Mouse (Mus musculus) forebrain, postnatal 0 days (tissue): ENCODE data around the gene Enthd1. TPM values are rescaled to one million over a fixed set of nuclear protein-coding genes. Genes with fewer than 3 reads are reported as not detected.
A peak's percentile ranks its signal among the peaks of the same experiment; 100 is the strongest.

Experiments used
- ATAC-seq: fragments of 200-750 bp; cut with Nextera tagmentation; 2 replicates; pipeline ENCODE4 v1.8.0; 2017; ENCODE audit warnings: mild to moderate bottlenecking, moderate library complexity
- DNase-seq: peaks from one replicate; pipeline ENCODE4 v3.0.0-alpha.2; 2015
- H3K27ac ChIP-seq: fragments of 300-500 bp; sonication (generic); 2 replicates; pipeline ENCODE4 v1.5.1; 2014; ENCODE audit warnings: low read depth, mild to moderate bottlenecking, antibody characterized with exemption, low read length, moderate library complexity, mixed read lengths
- H3K27me3 ChIP-seq: fragments of 300-500 bp; sonication (generic); 2 replicates; pipeline ENCODE4 v1.6.1; 2014; ENCODE audit warnings: mild to moderate bottlenecking, low read length, mixed read lengths; ENCODE audit not compliant: insufficient read depth
- H3K36me3 ChIP-seq: fragments of 300-500 bp; sonication (generic); 2 replicates; pipeline ENCODE4 v1.6.1; 2014; ENCODE audit warnings: mild to moderate bottlenecking, moderate library complexity; ENCODE audit not compliant: insufficient read depth
- H3K4me1 ChIP-seq: fragments of 300-500 bp; sonication (generic); 2 replicates; pipeline ENCODE4 v1.6.1; 2014; ENCODE audit warnings: antibody characterized with exemption; ENCODE audit not compliant: insufficient read depth
- H3K4me2 ChIP-seq: fragments of 300-500 bp; sonication (generic); 2 replicates; pipeline ENCODE4 v1.6.1; 2014; ENCODE audit warnings: low read depth, mild to moderate bottlenecking, moderate library complexity
- H3K4me3 ChIP-seq: fragments of 300-500 bp; sonication (generic); 2 replicates; pipeline ENCODE4 v1.5.1; 2014; ENCODE audit warnings: low read depth, low read length, mixed read lengths
- H3K9ac ChIP-seq: fragments of 300-500 bp; sonication (generic); 2 replicates; pipeline ENCODE4 v1.6.1; 2014; ENCODE audit warnings: mild to moderate bottlenecking
- H3K9me3 ChIP-seq: fragments of 300-500 bp; sonication (generic); 2 replicates; pipeline ENCODE4 v1.6.1; 2016; ENCODE audit warnings: low read length
- CTCF ChIP-seq: sonication (generic); IDR thresholded peaks from 2 replicates; pipeline ENCODE4 v1.5.1; 2016; ENCODE audit warnings: antibody characterized with exemption, control low read depth, low read depth
- WGBS: fragments of 180-500 bp; shearing (Covaris S2); extraction: QIAGEN DNeasy Blood & Tissue Kit; methylation state at CpG from one replicate; pipeline ENCODE4 v1.1.7; 2014; 5-methylcytosine and 5-hydroxymethylcytosine counted together
- polyA plus RNA-seq: library from polyadenylated mRNA; unstranded; fragments of >200 nt; fragmentation: Nextera tagmentation; extraction: Ambion mirVana; gene quantifications from 2 replicates; pipeline ENCODE4 v1.2.1, GENCODE M21; 2015
- total RNA-seq: library from RNA; depleted of rRNA; stranded (reverse); fragments of >200 nt; gene quantifications from 2 replicates; pipeline ENCODE4 v1.2.3, GENCODE M21; 2014

The Enthd1 gene
- total and polyA plus RNA-seq, 2 experiments from 2014 or later = not detected

GRCm38 (mm10) chr15:80574211-80575040, 9.5 kb upstream of the Enthd1 start:
- Histone ChIP-seq H3K4me2 (no peak overlapping the region), H3K4me3 (no peak overlapping the region), H3K9ac (no peak overlapping the region), H3K36me3 (no peaks in the 10 kb centered on the region), H3K9me3 (no peaks in the 10 kb centered on the region), H3K27ac (no peak overlapping the region), H3K27me3 (no peaks in the 10 kb centered on the region), H3K4me1 (peaks cover 5% of the 10 kb centered on the region; the same call in 1 of the 2 replicates)
- ATAC-seq (no peak), DNase-seq (peak; percentile 58)
- no peak for TF ChIP-seq CTCF
- WGBS = 82% methylated on average over 17 of the region's 17 CpGs

- H3K4me2 ChIP-seq = no peak overlapping the region
- no peak overlapping the region for H3K4me3 ChIP-seq
- H3K27me3 ChIP-seq = no peaks in the 10 kb centered on the region
- peaks cover 5% of the 10 kb centered on the region; the same call in 1 of the 2 replicates for H3K4me1 ChIP-seq
- ATAC-seq = no peak
- no peak for TF ChIP-seq CTCF
- no peak overlapping the region for H3K27ac ChIP-seq
- 66% methylated on average over 9 of the region's 9 CpGs for WGBS
- no peak for DNase-seq
- no peaks in the 10 kb centered on the region for H3K36me3 ChIP-seq
- H3K9me3 ChIP-seq = no peaks in the 10 kb centered on the region
- H3K9ac ChIP-seq = no peak overlapping the region
Observed at GRCm38 (mm10) chr15:80572811-80573520, 8.0 kb upstream of the Enthd1 start.

- Histone ChIP-seq H3K9ac (no peak within 1 kb of the TSS), H3K27me3 (no peaks in the 10 kb centered on the region), H3K4me1 (peaks cover 5% of the 10 kb centered on the region; the same call in 1 of the 2 replicates), H3K4me2 (no peak within 1 kb of the TSS), H3K36me3 (no peaks in the 10 kb centered on the region), H3K9me3 (no peaks in the 10 kb centered on the region), H3K27ac (no peak within 1 kb of the TSS), H3K4me3 (no peak within 1 kb of the TSS)
- ATAC-seq (no peak), DNase-seq (no peak)
- 60% methylated on average over 12 of the region's 12 CpGs for WGBS
- no peak for TF ChIP-seq CTCF
Observed at GRCm38 (mm10) chr15:80572291-80572690, 7.3 kb upstream of the Enthd1 start, which contains the start of gene Grap2. Gene Grap2 (plus strand): TSS chr15:80572594.

GRCm38 (mm10) chr15:80571611-80572010, 6.7 kb upstream of the Enthd1 start:
- 72% methylated on average over 7 of the region's 7 CpGs for WGBS
- no peaks in the 10 kb centered on the region for H3K36me3 ChIP-seq
- ATAC-seq = no peak
- no peak for TF ChIP-seq CTCF
- no peak for DNase-seq
- no peak overlapping the region for H3K9ac ChIP-seq
- no peaks in the 10 kb centered on the region for H3K27me3 ChIP-seq
- no peak overlapping the region for H3K27ac ChIP-seq
- no peaks in the 10 kb centered on the region for H3K9me3 ChIP-seq
- H3K4me2 ChIP-seq = no peak overlapping the region
- no peak overlapping the region for H3K4me3 ChIP-seq
- peaks cover under 1% of the 10 kb centered on the region; the same call in 1 of the 2 replicates for H3K4me1 ChIP-seq

GRCm38 (mm10) chr15:80570226-80570625, 5.3 kb upstream of the Enthd1 start:
- no peak overlapping the region for H3K4me2 ChIP-seq
- DNase-seq (no peak), ATAC-seq (no peak)
- TF ChIP-seq CTCF = no peak
- H3K27ac ChIP-seq = no peak overlapping the region
- no peak overlapping the region for H3K9ac ChIP-seq
- H3K4me1 ChIP-seq = no peaks in the 10 kb centered on the region
- no peaks in the 10 kb centered on the region for H3K36me3 ChIP-seq
- H3K27me3 ChIP-seq = no peaks in the 10 kb centered on the region
- H3K4me3 ChIP-seq = no peak overlapping the region
- 93% methylated on average over 1 of the region's 1 CpGs for WGBS
- no peaks in the 10 kb centered on the region for H3K9me3 ChIP-seq

- Histone ChIP-seq H3K4me3 (no peak overlapping the region), H3K9me3 (no peaks in the 10 kb centered on the region), H3K36me3 (no peaks in the 10 kb centered on the region), H3K27me3 (no peaks in the 10 kb centered on the region), H3K4me2 (no peak overlapping the region), H3K9ac (no peak overlapping the region), H3K4me1 (no peaks in the 10 kb centered on the region), H3K27ac (no peak overlapping the region)
- DNase-seq = no peak
- no peak for TF ChIP-seq CTCF
- WGBS = 84% methylated on average over 7 of the region's 7 CpGs
- ATAC-seq = no peak
Observed at GRCm38 (mm10) chr15:80569205-80569604, 4.2 kb upstream of the Enthd1 start.

GRCm38 (mm10) chr15:80567731-80568130, 2.8 kb upstream of the Enthd1 start:
- DNase-seq (no peak), ATAC-seq (no peak)
- WGBS = 57% methylated on average over 4 of the region's 4 CpGs
- H3K4me1 ChIP-seq = no peaks in the 10 kb centered on the region
- H3K27ac ChIP-seq = no peak overlapping the region
- no peak overlapping the region for H3K9ac ChIP-seq
- TF ChIP-seq CTCF = no peak
- no peak overlapping the region for H3K4me2 ChIP-seq
- H3K36me3 ChIP-seq = no peaks in the 10 kb centered on the region
- H3K27me3 ChIP-seq = no peaks in the 10 kb centered on the region
- H3K4me3 ChIP-seq = no peak overlapping the region
- H3K9me3 ChIP-seq = no peaks in the 10 kb centered on the region
